Mouse (Mus musculus) heart, postnatal 0 days (tissue): ENCODE results near the gene Nek2.

Experiments used
- CTCF ChIP-seq: IDR thresholded peaks from 2 replicates; pipeline ENCODE4 v1.5.1; 2016; ENCODE audit warnings: antibody characterized with exemption, control low read depth, low read depth
- EP300 ChIP-seq: IDR thresholded peaks from 2 replicates; pipeline ENCODE4 v1.6.1; 2016; ENCODE audit warnings: antibody characterized with exemption, low read depth

DNA sequence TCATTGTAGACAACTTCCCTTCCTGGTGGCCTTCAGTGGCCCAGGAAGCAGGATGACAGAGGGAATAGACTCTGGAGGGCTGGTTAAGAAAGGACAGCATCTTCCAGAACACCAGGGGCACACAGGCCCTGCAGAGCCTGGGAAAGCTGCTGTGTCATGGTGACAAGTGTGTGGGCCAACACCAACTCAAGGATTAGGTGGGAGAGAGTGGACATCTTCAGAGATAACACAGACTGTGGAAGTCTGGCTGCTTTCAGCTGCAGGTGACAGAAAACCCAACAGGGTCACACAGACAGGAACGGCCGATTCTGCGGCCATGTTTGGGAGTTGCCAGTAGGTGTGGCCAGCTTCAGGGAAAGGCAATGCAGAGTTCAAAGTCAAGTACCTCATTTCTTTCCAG is 59.0 kb downstream of the Nek2 start:
- TF ChIP-seq CTCF (no peak), EP300 (no peak)
